Mouse (Mus musculus): ENCODE data around the gene Erg.

- no peak for TF ChIP-seq CTCF (IDR thresholded peaks at IDR 0.05; ENCODE audit: extremely low read depth, insufficient read length, insufficient replicate concordance, low read depth, low read length)
- no peak for TF ChIP-seq POLR2A (IDR thresholded peaks at IDR 0.05; ENCODE audit: low read depth, low read length)
Observed at GRCm38 (mm10) chr16:95413401-95413959, 172.9 kb downstream of the Erg start.
